Mouse (Mus musculus) CH12.LX (cell line): ENCODE data around the gene Spag8.
A peak's percentile ranks its signal among the peaks of the same experiment; 100 is the strongest.

Experiments used
- CHD2 ChIP-seq: IDR thresholded peaks from 2 replicates; pipeline ENCODE4 v1.6.1; 2011; ENCODE audit warnings: low read length, improper control_type of control experiment
- CTCF ChIP-seq, 2 experiments: IDR thresholded peaks in 1 of 2; conservative IDR thresholded peaks in 1 of 2; 2 replicates each; pipeline ENCODE4 v1.5.1; 2011 to 2012; ENCODE audit warnings: low read depth in 2 of 2, low read length in 2 of 2, improper control_type of control experiment in 1 of 2, inconsistent platforms in 1 of 2, mild to moderate bottlenecking in 1 of 2, moderate library complexity in 1 of 2
- MAFK ChIP-seq: IDR thresholded peaks from 2 replicates; pipeline ENCODE4 v1.6.1; 2011; ENCODE audit warnings: low read length, improper control_type of control experiment; ENCODE audit not compliant: insufficient replicate concordance
- POLR2A ChIP-seq: IDR thresholded peaks from 2 replicates; pipeline ENCODE4 v1.6.1; 2011; ENCODE audit warnings: low read depth, mild to moderate bottlenecking, improper control_type of control experiment, low read length
- RAD21 ChIP-seq: IDR thresholded peaks from 2 replicates; pipeline ENCODE4 v1.6.1; 2011; ENCODE audit warnings: low read depth, mild to moderate bottlenecking, low read length, improper control_type of control experiment, moderate library complexity
- SIN3A ChIP-seq: IDR thresholded peaks from 2 replicates; pipeline ENCODE4 v1.6.1; 2012; ENCODE audit warnings: low read length, improper control_type of control experiment, inconsistent platforms
- USF1 ChIP-seq: IDR thresholded peaks from 2 replicates; pipeline ENCODE4 v1.6.1; 2014; ENCODE audit warnings: low read depth, mild to moderate bottlenecking, inconsistent platforms, low read length, improper control_type of control experiment
- USF2 ChIP-seq: conservative IDR thresholded peaks from 2 replicates; pipeline ENCODE4 v1.6.1; 2011; ENCODE audit warnings: low read depth, low read length, improper control_type of control experiment

- TF ChIP-seq CTCF (conservative IDR thresholded peaks at IDR 0.05 in 1 of 2, IDR thresholded peaks at IDR 0.05 in 1 of 2; ENCODE audit: low read depth in 2 of 2, low read length in 2 of 2) (no peak), POLR2A (no peak), MAFK (no peak), USF1 (no peak), USF2 (no peak), CHD2 (no peak), SIN3A (0 out of 2 replicates have a peak, but pooled peaks have one; percentile 33), RAD21 (no peak)
Measured at GRCm38 (mm10) chr4:43669428-43669794, 16.0 kb upstream of the Spag8 start.
